Mouse (Mus musculus) heart, adult 2 months (tissue): Measurements from ENCODE around the gene Shbg.

Source experiments
- CTCF ChIP-seq: fragments of 200-600 bp; IDR thresholded peaks from 2 replicates; pipeline ENCODE4 v1.8.1; 2022; ENCODE audit warnings: antibody characterized with exemption, mild to moderate bottlenecking, moderate library complexity
- POLR2A ChIP-seq: fragments of 200-500 bp; IDR thresholded peaks from 2 replicates; pipeline ENCODE4 v1.6.1; 2011; ENCODE audit warnings: mild to moderate bottlenecking, low read depth, low read length, control low read depth; ENCODE audit not compliant: insufficient read depth

DNA sequence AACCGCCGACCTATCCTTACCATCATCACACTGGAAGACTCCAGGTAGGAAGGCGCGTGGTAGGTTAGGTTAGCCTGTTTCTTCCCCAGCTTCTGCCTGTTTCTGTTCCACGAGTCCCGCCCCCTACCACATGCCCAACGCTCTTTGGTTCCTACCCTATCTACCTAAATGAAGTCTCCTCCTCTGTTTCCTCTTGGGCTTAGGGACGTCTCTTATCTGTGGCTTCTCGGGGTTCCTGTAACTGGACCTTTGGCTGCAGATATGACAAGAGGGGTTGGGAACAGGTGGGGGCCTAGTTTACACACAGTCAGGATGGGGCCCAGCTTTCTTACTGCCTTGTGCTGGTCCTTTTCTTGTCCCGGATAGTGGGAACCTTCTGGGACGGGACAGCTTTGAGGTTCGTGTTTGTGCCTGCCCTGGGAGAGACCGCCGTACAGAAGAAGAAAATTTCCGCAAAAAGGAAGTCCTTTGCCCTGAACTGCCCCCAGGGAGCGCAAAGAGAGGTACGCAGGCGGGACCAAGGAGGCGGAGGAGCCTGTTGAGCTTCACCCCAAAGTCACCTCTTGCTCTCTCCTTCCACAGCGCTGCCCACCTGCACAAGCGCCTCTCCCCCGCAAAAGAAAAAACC is 28.4 kb downstream of the Shbg start:
- TF ChIP-seq CTCF = no peak
- no peak for TF ChIP-seq POLR2A
